Mouse (Mus musculus) thymus, adult 18-20 months (tissue): Measurements from ENCODE around the gene Zfp287.
A peak's percentile ranks its signal among the peaks of the same experiment; 100 is the strongest.
"Not testable (repeated sequence)": the region's sequence is repeated elsewhere in the genome, so short reads cannot be mapped to it uniquely, and the experiment has no call there.

Source experiments
- DNase-seq, 2 experiments: peaks; one replicate each; pipeline ENCODE4 v3.0.0; 2022; ENCODE audit warnings: mixed read lengths in 2 of 2

The Zfp287 gene

GRCm38 (mm10) chr11:62731311-62732021, at the start of gene Zfp287:
Gene Zfp287 (minus strand): TSS chr11:62731905.
- DNase-seq: peak; percentile 62 to 74

GRCm38 (mm10) chr11:62776510-62776909, 44.8 kb upstream of the Zfp287 start:
- no peak for DNase-seq

- DNase-seq: no peak
Observed at GRCm38 (mm10) chr11:62760755-62761457, 29.2 kb upstream of the Zfp287 start.

- no peak for DNase-seq
Observed at GRCm38 (mm10) chr11:62758491-62758890, 26.8 kb upstream of the Zfp287 start.

GRCm38 (mm10) chr11:62757906-62758305, 26.2 kb upstream of the Zfp287 start:
- no peak for DNase-seq

- no peak for DNase-seq
Observed at GRCm38 (mm10) chr11:62757143-62757507, 25.4 kb upstream of the Zfp287 start.

- DNase-seq: peak; percentile 82 to 84
Observed at GRCm38 (mm10) chr11:62756456-62757142, 24.9 kb upstream of the Zfp287 start.

GRCm38 (mm10) chr11:62752780-62753179, 21.1 kb upstream of the Zfp287 start, which contains the start of gene Gm10428:
Gene Gm10428 (plus strand): TSS chr11:62753100.
- no peak for DNase-seq

- no peak for DNase-seq
Observed at GRCm38 (mm10) chr11:62752191-62752590, 20.5 kb upstream of the Zfp287 start.

- not testable (repeated sequence) for DNase-seq
Observed at GRCm38 (mm10) chr11:62749445-62749844, 17.7 kb upstream of the Zfp287 start.

GRCm38 (mm10) chr11:62748062-62748461, 16.4 kb upstream of the Zfp287 start:
- DNase-seq: no peak

- DNase-seq: no peak
Observed at GRCm38 (mm10) chr11:62747227-62747626, 15.5 kb upstream of the Zfp287 start.

- DNase-seq: peak; percentile 53 to 63
Observed at GRCm38 (mm10) chr11:62746001-62746533, 14.4 kb upstream of the Zfp287 start.

- DNase-seq: peak in 1 of 2 experiments; percentile 39
Observed at GRCm38 (mm10) chr11:62744103-62744502, 12.4 kb upstream of the Zfp287 start.

GRCm38 (mm10) chr11:62742261-62742957, 10.7 kb upstream of the Zfp287 start:
- no peak for DNase-seq

- DNase-seq: no peak
Observed at GRCm38 (mm10) chr11:62741186-62741585, 9.5 kb upstream of the Zfp287 start.

- DNase-seq: no peak
Observed at GRCm38 (mm10) chr11:62732665-62733064, 960 bp upstream of the Zfp287 start.

GRCm38 (mm10) chr11:62732022-62732387, 300 bp upstream of the Zfp287 start:
- no peak for DNase-seq

- DNase-seq: no peak
Observed at GRCm38 (mm10) chr11:62728276-62728675, 3.4 kb downstream of the Zfp287 start.

- no peak for DNase-seq
Observed at GRCm38 (mm10) chr11:62710657-62711056, 21.0 kb downstream of the Zfp287 start.

GRCm38 (mm10) chr11:62708252-62708651, 23.5 kb downstream of the Zfp287 start:
- DNase-seq: no peak

GRCm38 (mm10) chr11:62706141-62706540, 25.6 kb downstream of the Zfp287 start:
- DNase-seq: no peak

GRCm38 (mm10) chr11:62701218-62701617, 30.5 kb downstream of the Zfp287 start:
- DNase-seq: no peak
